Mouse (Mus musculus) gastrocnemius, postnatal 36 days (tissue): ENCODE results near the gene Alkbh4. TPM values are rescaled to one million over a fixed set of nuclear protein-coding genes. Genes with fewer than 3 reads are reported as not detected.

ENCODE experiments used
- DNase-seq, 2 experiments: peaks; one replicate each; pipeline ENCODE4 v3.0.0; 2022
- intact Hi-C: fragments of 180-260 bp; cut with DNase I; formaldehyde crosslinking; loops from one replicate; pipeline ENCODE4 v1.15.1; 2025
- microRNA-seq, 2 experiments: library from miRNA; unstranded; fragments of <30 nt; microRNA quantifications; one replicate each; pipeline ENCODE4 v1.2.0; 2021
- total RNA-seq, 2 experiments: library from RNA; stranded (reverse); gene quantifications; 2 replicates each; pipeline ENCODE4 v1.2.3; 2021

The Alkbh4 gene
- total RNA-seq, 2 experiments from 2014 or later, result 3.8 to 4.1 TPM

DNA sequence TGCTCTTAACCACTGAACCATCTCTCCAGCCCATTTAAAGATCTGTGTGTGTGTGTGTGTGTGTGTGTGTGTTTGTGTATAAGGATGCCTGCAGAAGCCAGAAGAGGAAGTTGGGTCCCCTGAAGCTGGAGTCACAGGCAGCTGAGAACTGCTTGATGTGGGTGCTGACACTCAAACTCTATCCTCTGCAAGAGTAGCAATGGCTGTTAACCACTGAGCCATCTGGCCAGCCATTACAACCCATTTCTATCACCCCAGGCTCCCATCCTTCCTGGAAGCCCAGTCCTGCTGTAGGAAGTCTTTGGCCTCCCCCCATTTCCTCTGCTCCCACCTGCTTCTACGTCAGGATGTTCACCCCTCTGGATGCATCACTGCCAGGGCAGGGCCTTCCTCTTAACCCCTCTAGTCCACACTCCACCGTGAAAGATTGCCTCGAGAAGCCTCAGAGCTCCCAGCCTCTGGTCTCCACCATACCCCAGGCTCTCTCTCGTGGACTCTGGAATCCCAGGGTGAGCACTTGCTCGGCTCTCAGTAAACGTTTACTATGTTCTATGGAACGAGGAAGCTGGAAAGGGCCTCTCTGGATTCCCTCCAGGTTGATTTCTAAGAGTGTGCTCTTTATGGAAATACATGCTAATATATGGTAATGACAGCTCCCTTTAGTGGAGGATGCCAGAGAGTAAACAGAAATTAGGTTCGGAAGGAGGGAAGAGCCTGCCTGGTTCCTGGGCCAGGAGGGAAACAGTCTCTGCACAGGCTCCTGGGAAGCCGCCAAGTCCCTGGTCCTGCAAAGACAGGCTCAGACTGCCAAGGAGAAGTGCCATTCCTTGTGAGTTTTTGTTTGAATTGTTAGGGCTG, 37.9 kb downstream of the Alkbh4 start:
- DNase-seq, result no peak
- intact Hi-C loops, result no loop called here

DNA sequence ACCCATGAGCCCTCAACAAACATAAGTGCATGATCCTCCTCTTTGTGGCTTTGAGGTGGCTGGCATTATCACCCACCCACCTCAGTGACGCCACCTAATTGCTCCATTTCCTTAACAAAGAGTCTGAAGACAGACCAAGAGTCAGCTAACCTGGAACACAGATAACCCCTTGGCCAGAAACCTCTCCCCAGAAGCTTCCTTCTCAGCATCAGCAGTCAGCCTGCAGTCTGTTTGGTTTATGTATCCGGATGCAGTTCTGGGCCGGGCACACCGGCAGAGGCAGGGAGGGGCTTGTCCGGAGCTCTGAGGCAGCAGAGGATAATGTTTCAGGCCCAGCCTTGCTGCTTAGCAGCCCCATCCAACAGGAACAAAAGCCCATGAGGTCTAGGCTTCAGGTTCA, 43.6 kb downstream of the Alkbh4 start:
- intact Hi-C loops, result no loop called here
- DNase-seq, result no peak

DNA sequence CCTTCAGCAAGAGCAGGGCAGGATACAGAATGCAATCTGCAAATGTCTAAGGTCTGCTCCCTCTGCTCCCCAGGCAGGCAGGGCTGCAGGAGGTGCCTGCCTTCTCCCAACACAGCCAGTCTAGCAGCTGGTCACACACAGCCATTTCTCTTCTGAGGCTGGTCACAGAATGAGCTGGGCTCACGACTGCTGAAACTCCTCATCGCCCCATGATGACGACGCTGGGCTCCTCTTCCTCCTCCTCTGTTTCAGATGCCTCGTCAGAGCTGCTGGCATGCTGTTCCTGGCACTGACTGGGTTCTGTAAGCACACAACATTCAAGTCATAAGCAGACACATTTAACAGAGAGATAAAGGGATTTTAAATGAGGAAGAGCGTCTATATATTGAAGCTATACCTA, 45.3 kb downstream of the Alkbh4 start:
- intact Hi-C loops, result no loop called here
- no peak for DNase-seq

DNA sequence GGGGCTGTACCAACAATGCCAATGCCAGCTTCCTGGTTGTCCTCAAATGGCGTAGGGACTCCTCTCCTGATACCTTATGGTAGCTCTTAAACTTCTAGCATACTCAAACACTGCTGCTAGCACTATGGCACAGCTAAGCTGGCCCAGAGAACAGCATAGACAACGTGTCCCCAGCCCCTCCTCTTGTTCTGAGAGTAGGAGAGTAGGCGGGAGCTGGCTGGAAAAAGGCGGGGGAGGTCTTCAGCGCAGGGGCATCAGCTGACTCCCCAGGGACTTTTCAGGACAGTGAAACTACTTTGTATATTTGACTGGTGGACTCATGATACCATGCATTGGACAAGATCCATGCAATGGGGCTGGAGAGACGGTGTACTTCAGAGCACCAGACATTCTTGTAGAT, 46.1 kb downstream of the Alkbh4 start:
- DNase-seq, result no peak
- intact Hi-C loops, result no loop called here

- no peak for DNase-seq
- intact Hi-C loops, result no loop called here
Measured at GRCm38 (mm10) chr5:136182830-136183229, 46.9 kb downstream of the Alkbh4 start.

- no peak for DNase-seq
- intact Hi-C loops, result no loop called here
Measured at GRCm38 (mm10) chr5:136183766-136184165, 47.8 kb downstream of the Alkbh4 start.

DNA sequence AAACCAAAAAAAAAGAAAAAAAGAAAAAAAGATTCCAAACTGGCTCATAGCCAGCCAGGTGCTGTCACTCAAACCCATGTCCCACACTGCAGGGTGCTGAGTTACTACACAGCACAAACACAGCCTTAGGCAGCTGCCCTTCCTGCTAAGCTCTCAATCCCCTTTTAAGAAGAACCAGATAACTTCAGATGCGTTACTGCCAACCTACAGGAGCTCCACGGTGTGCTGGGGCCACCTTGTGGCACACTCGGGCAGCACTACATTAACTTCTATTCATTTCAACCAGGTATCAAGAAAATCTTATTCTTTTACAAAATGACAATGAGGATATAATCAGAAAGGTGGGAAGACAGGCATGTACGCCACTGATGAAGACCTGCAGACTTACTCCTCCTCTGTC, 50.8 kb downstream of the Alkbh4 start:
- DNase-seq, result peak; percentile 30 to 46
- intact Hi-C loops, result loop anchor here (1.0 kb wide), 1 partner anchor 51 kb away; no protein-coding TSS in a partner anchor

Small RNA genes within 50 kb of the gene (microRNA-seq; reads per million reads assigned to microRNA genes)
- gene Mir7035, result 3.6 to 4.5 reads per million in 2 experiments

Other genes with a start within 250 kb of the Alkbh4 start
- 100 to 1,000 TPM; 269 to 277 TPM for gene Hspb1, start 248.2 kb upstream of the Alkbh4 start, total RNA-seq
- 100 to 1,000 TPM; 297 to 301 TPM for gene Ywhag, start 201.5 kb upstream of the Alkbh4 start, total RNA-seq
- gene Ssc4d, start 161.6 kb upstream of the Alkbh4 start, total RNA-seq, result 1 to 10 TPM in 1 of 2 experiments, under 1 TPM in 1; 0.57 to 1.1 TPM
- not detected for gene Zp3, start 156.0 kb upstream of the Alkbh4 start, total RNA-seq
- gene Dtx2, start 141.3 kb upstream of the Alkbh4 start, total RNA-seq, result 1 to 10 TPM; 6.0 to 6.4 TPM
- gene Upk3b, start 97.7 kb upstream of the Alkbh4 start, total RNA-seq, result not detected
- gene Upk3bl, start 81.7 kb upstream of the Alkbh4 start, total RNA-seq, result not detected
- 10 to 100 TPM; 23.8 to 23.9 TPM for gene Rasa4, start 52.2 kb upstream of the Alkbh4 start, total RNA-seq
- gene Polr2j, start 19.5 kb upstream of the Alkbh4 start, total RNA-seq, result 10 to 100 TPM; 56.0 to 60.9 TPM
- 1 to 10 TPM; 3.7 to 4.0 TPM for gene Lrwd1, start 72 bp upstream of the Alkbh4 start, total RNA-seq
- 1 to 10 TPM in 1 of 2 experiments, under 1 TPM in 1; 0.82 to 1.2 TPM for gene Orai2, start 34.6 kb downstream of the Alkbh4 start, total RNA-seq
- 10 to 100 TPM; 20.9 to 21.4 TPM for gene Prkrip1, start 62.8 kb downstream of the Alkbh4 start, total RNA-seq
- 1 to 10 TPM; 3.5 to 3.9 TPM for gene Sh2b2, start 110.4 kb downstream of the Alkbh4 start, total RNA-seq